Mouse (Mus musculus): ENCODE results near the gene Lyar. TPM values are rescaled to one million over a fixed set of nuclear protein-coding genes. Genes with fewer than 3 reads are reported as not detected.

Lyar gene
- polyA plus RNA-seq, 1 experiment, result 232 TPM

GRCm38 (mm10) chr5:38277098-38277866 is 57.0 kb downstream of the Lyar start:
- no peak for TF ChIP-seq GATA1 (IDR thresholded peaks at IDR 0.05; ENCODE audit: low read length)

GRCm38 (mm10) chr5:38277936-38278600 is 57.8 kb downstream of the Lyar start:
- no peak for TF ChIP-seq GATA1 (IDR thresholded peaks at IDR 0.05; ENCODE audit: low read length)

DNA sequence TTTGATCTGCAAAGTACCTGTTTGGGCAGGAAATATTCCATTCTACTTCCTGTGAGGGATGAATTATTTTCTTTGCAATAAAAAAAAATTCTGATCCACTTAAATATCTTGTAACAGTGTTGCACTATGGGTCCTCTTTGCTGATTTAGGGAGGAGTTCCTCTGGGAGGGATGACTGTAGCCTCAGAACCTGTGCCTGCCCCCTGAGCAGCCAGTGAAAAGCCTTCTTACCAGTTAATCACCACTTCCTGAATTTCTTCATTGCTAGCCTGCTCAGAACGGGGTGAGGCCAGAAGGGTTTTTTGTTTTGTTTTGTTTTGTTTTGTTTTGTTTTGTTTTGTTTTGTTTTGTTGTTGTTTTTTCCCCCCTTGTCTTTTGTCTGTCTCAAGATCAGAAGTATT is 59.8 kb downstream of the Lyar start:
- TF ChIP-seq GATA1 (IDR thresholded peaks at IDR 0.05; ENCODE audit: low read length), result no peak

Other genes with a start within 250 kb of the Lyar start
- 19.6 and 19.7 TPM in 2 replicates for gene Stx18, start 181.7 kb upstream of the Lyar start, polyA plus RNA-seq (2012)
- not detected in 2 replicates for gene Nsg1, start 60.6 kb upstream of the Lyar start, polyA plus RNA-seq (2012)
- gene Zbtb49, start within 50 bp of the Lyar start, polyA plus RNA-seq (2012), result 6.0 and 7.6 TPM in 2 replicates
- 34.0 and 39.3 TPM in 2 replicates for gene Tmem128, start 39.7 kb downstream of the Lyar start, polyA plus RNA-seq (2012)
- gene Otop1, start 55.5 kb downstream of the Lyar start, polyA plus RNA-seq (2012), result not detected in 2 replicates
- not detected in 2 replicates for gene Drd5, start 98.9 kb downstream of the Lyar start, polyA plus RNA-seq (2012)